Mouse (Mus musculus) liver, postnatal 0 days (tissue): Measurements from ENCODE around the gene Slc7a14.

Experiments used
- CTCF ChIP-seq: sonication (generic); IDR thresholded peaks from 2 replicates; pipeline ENCODE4 v1.5.1; 2016; ENCODE audit warnings: antibody characterized with exemption, low read depth
- EP300 ChIP-seq: IDR thresholded peaks from 2 replicates; pipeline ENCODE4 v1.6.1; 2016; ENCODE audit warnings: antibody characterized with exemption, low read depth, mild to moderate bottlenecking

DNA sequence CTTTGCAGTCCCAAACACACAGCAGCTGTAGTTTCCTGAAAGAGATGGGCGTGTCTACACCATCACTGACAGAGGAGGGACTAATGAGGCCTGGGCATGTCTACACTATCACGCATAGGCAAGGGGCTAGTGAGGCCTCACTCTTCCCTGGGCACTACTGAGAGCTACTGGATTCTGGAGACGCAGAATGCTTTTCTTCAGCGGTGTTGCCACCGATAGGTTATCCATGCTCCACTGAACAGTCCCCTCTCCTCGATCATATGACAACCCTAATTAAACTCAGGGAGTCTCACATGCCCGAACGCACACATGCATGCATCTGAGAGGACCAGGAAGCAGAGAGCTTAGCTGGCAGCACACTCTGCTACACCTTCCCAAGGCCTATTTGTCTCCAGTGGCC lies 69.3 kb downstream of the Slc7a14 start:
- TF ChIP-seq CTCF = no peak
- TF ChIP-seq EP300 = no peak
